Mouse (Mus musculus) hindlimb bud, embryonic 11.5 days (tissue): ENCODE results near the gene Dusp19.

ENCODE experiments used
- DNase-seq: peaks from one replicate; pipeline ENCODE4 v3.0.0-alpha.2; 2012; ENCODE audit warnings: low read depth, low spot score; ENCODE audit errors: extremely low spot score

Dusp19 gene

DNA sequence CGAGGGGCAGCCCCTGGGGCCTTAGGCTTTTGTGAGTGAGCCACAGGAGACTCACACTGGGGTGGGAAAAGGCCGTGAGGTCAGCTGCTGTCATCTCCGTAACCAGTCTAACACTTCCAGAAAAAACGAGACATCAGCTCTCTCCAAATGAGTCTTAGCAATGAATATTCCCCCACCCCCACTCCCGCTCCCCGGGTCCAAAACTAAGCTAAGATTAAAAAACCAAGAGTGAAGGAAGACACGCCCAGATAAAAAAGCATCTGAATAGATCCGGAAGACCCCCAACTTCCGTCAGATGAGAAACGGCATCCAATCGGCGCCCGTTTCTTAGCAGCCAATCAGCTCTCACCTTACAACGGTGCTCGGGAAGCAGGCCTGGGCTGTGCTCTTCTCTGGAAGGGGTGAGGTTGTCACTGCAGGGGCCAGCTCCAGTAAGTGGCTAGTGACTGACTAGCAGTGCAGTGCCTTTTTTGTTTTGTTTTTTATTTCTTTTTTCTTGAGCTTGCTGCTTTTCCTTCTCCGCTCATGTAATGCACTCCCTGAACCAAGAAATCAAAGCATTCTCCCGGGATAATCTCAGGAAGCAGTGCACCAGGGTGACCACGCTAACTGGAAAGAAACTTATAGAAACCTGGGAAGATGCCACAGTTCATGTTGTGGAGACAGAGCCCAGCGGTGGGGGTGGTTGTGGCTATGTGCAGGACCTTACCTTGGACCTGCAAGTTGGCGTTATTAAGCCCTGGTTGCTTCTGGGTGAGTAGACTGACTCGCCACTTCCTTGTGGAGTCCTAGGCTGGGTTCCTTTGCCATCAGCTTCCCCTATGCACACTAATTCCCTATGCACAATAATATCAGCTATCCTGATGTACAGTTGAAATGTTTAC lies at the start of gene Dusp19, which contains the start of gene Nup35:
Gene Dusp19, plus strand, starts transcription at position 192 of the 884 bp plus-strand sequence.
Gene Nup35, plus strand, starts transcription at position 383 of the 884 bp plus-strand sequence.
- peak; percentile 69 for DNase-seq

DNA sequence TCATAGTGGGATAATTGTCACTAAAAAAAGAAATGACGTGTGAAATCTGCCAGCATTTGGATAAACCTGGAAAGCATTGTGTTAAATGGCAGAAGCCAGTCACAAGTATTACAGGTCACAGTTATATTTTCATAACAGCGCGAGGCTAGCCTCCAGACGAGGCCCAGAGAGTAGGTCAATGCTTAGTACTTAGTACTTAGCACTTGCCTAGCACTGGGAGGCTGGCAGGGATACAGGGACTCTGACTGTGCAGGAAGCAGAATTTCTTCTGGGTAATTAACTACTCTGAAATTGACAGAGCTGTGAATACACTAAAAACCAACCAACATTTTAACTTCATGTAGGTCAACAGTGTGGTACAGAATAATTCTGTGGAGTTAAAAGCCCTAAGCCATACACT lies 49.4 kb upstream of the Dusp19 start:
- DNase-seq, result no peak

DNA sequence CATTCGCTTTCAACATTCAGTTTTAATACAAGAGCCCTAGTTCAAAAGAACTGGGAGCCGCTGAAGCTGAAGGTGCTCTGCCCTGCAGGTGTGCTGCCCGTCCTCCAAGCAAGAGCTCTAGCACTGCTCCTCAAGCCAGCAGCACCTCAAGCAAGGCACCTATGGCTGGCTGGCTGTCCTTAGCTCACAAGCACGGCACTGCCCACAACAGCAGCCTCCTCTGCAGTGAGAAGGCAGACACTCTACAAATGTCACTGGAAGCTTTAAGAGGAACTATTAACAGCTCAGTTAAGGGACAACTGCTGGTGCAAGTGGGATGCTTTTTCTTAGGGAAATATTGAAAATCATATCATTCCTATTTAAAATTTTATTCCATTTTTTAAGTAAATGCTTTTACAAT lies 46.2 kb upstream of the Dusp19 start:
- DNase-seq, result no peak

DNA sequence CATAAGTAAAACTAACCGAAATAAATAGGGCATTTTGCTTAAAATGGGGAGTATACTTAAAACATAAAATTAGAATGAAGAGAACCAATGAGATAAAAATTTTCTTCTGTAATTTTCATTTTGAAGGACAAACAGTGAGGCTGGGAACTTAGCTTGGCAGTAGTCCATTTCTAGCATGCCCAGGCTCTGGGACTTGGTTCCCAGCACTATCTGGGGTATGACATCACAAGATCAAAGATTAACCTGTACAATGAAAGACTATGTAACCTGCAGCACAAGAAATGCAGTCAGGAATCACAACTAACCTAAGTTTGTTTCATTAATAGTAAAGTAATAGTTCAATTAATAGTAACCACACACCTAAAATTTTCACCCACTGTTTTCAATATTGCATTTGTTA lies 39.6 kb upstream of the Dusp19 start:
- no peak for DNase-seq

DNA sequence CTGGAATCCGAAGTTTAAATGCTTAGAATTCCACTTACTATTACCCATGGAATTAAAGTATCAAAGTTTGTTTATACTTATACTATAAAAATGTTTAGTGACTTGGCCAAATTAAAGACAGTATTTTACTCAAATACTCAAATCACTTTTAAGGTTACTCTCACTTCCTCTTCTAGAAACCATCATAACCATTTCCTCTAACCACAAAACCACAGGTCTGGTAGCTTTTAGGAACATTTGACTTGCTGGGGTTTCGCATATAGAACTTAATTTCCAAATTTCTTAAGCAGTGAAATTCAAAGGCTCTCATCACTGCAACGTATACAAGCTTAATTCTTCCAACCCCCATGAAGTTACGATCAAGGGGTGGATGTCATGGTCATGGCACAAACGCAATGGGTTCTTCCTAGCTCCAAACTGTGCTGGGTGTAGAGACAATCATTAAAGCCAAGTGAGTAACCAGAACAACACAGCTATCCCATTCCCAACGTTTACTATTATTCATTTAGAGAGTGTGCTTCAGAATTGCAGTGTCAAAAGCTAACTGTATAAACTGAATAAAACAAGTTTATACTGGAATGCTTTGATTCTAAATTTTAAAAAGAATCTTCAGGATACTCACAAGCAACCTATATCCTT lies 37.5 kb upstream of the Dusp19 start:
- no peak for DNase-seq

DNA sequence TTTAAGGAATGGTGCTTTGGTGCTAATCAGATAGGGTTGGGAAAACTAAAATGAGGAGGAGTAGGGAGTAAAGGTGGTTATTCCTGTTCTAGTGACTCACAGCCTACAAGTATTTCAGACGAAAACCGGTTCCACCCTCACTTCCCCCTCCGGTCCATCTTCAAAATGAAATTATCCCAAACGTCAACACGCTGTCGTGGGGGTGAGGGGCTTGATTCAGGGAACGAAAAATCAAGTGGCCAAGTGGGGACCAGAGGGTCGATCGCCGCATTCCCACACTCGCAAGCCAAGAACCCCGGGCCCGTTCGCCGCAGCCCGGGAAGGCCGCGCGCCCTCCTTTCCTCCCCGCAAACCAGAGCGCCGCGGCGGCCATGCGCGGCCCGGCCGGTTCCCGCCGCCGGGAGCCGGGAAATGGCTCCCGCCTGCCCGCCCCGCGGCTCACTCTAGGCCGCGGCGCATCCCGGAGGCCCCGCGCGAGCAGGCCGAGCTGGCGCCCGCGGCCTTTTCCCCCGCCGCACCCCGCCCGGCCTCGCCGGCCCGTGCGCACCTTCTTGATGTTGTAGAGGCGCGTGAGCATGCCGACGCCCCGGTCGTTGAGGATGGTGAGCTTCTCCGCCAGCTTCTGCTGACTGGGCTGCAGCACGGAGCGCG lies 36.4 kb upstream of the Dusp19 start:
- DNase-seq, result peak; percentile 14

DNA sequence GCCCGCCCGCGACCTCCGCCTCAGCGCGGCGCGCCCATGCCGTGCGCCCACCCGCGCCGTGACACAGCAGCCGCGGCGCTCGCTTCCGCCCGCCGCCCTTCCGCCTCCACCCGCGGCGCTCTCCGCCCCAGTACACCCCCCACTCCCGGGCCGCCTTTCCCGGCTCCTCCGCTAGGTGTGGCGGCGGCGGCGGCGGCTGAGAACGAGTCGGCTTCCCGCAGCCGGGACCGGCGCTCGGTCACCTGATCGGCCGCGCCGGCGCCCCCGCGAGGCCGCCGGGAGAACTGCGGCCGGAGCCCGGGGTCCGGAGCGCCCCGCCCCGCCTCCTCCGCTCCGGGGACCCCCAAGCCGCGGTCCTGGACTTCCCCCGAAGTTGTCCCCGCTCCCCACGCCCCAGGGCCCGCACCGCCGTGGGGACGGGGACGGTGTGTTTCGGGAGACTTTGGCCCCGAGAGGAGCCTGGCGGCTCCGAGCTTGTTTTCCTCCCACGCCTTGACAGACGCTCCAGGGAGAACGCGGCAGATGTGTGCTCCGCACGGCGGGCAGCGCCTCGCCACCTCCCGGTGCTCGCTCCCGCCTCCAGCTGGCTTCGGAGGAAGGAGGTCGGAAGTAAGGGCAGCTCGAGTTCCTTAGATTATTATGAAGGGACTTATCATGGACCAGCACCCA lies 35.7 kb upstream of the Dusp19 start, which contains the start of gene Nckap1:
Gene Nckap1, minus strand, starts transcription at position 338 of the 669 bp plus-strand sequence.
- DNase-seq, result no peak

DNA sequence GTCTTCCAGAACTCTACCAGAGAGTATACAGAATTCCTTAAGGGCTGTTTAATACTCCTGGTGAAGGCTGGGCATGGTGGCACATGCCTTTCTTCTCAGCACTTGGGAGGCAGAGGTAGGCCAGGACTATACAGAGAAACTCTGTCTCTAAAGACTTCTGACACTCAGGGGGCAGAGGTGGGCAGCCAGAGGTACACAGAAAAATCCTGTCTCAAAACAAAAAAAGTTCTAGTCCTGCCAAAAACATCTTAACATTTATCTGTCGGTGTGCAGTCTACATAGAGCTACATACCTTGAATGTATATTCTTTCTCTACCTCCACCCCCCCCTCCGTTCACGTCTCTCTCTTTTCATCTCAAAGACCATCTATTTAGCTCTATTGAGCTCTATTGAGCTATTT lies 34.5 kb upstream of the Dusp19 start:
- no peak for DNase-seq

DNA sequence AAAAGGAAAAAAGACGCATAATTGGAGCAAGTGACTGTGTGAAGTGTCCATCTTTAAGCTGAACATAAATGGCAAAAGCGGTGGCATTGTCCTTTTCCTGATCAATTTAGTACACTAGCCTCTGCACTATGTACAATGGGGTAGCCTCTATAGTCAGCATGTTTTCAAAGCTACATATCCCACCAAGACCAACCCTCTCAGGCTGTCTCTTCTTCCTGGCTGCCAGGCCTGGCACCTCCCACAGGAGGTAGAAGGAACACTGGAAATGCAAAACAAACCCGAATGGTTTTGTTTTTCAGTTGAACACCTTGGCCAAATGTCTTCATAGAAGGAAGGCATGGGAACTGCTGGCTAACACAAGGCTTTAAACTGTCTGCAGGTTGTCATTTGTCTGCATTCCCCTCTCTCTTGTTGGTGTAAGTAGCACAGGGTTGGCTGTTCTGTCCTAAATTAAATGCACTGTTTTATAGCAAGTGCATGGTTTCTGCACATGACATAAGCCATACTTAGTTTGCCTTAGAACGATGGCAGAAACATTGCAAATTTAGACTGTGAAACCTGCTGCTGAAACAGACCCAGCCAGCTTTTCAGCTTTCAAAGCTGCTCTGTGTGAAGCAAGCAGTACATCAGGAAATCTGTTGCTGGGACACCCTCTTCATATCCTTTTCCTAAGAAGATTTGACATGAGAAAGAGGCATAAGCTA lies 22.5 kb upstream of the Dusp19 start:
- DNase-seq, result no peak

DNA sequence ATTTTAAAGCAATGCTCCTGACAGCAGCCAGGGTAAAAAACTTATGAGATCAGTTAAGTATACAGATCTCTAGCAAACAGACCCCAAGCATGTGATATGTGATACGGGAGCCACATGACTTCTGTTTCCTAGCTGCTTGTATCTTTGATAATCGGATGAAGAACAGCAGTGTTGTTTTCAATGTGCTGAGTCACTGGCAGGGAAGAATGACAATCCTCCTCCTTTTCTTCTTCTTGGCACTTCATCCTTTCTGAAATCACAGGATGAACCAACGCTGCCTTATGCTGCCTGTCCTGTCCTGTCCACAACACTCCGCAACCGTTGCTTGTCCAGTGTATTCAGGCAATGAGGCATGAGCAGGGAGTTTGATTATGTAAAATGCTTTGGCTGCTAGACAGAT lies 19.9 kb upstream of the Dusp19 start:
- DNase-seq, result no peak

DNA sequence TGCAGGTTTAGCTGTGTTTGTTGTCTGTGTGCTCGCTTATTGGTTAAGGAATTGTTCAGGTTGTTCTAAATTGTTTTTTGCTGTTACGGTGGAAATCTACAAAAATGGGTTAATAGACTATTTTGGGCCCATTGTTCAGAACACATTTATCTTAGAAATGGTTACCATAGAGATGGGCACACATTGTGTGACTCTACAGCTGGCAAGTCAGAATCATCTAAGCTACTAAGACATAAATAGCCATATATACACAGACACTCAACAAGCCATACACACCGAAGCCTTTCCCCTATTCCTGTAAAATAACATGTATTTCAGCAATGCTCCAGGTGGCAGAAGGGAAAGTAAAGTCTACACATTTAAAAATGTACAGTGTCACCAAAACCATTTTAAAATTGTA lies 17.0 kb upstream of the Dusp19 start:
- DNase-seq, result no peak

DNA sequence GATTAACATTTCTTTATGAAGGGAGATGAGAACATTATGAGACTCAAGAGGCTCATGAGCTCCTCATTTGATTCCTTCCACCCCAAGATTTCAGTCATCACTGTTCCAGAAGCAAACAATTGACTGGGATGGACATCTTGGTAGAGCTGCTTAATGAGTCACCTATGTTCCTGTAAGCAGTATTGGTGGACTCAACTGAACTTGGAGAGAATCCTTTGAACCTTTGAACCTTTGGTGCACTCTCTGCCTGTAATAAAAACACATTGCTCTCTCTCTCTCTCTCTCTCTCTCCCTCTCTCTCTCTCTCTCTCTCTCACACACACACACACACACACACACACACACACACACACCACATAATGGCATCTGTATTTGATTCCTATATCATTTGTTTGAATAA lies 16.2 kb upstream of the Dusp19 start:
- DNase-seq, result no peak

DNA sequence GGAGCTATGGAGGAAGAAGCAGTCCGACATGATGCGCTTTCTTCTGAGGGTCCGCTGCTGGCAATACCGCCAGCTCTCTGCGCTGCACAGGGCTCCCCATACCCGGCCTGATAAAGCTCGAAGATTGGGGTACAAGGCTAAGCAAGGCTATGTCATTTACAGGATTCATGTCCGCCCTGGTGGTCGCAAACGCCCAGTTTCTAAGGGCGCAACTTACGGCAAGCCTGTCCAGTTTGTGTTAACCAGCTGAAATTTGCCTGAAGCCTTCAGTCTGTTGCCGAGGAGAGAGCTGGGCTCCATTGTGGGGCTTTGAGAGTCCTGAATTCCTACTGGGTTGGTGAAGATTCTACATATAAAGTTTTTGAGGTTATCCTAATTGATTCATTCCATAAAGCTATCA lies 14.1 kb upstream of the Dusp19 start:
- DNase-seq, result no peak

DNA sequence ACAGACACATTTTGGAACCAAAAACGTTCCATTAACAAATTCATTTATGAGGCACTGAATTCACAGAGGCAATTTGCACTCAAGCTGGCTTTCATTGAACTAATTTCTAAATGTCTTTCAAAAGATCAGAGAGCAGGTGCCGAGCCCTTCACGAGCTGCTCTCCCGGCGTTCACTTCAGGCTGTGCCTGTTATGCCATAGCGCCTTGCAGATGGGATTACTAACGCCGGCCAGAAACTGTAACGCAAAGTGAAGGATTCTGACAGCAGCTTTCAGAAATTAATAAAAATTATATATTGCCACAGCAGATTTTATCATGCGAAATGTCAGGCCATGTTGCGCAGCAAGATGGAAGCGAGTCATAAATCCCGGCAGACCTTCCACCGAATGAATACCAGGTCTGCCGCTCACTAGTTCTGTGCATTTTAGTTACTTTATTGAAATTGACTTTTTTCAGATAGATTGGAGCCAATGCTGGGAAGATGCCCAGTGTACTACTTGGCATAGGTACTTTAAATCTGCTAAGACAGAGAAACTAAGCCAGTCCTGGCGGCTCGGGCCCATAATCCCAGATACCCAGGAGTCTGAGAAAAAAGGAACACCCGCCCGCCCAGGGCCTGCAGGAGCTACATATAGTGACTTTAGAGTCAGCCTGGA lies 12.9 kb upstream of the Dusp19 start:
- no peak for DNase-seq

DNA sequence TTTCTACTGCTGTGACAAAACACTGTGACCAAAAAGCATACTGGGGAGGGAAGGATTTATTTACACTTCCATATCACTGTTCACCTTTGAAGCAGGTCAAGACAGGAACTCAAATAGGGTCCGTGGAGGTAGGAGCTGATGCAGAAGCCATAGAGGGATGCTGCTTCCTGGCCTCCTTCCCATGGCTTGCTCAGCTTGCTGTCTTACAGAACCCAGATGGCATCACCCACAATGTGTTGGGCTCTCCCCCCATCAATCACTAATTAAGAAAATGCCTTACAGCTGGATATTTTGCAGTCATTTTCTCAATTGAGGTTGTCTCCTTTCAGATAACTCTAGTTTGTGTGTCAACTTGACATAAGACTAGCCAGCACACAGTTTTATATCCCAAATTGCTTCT lies 4.6 kb upstream of the Dusp19 start:
- no peak for DNase-seq

DNA sequence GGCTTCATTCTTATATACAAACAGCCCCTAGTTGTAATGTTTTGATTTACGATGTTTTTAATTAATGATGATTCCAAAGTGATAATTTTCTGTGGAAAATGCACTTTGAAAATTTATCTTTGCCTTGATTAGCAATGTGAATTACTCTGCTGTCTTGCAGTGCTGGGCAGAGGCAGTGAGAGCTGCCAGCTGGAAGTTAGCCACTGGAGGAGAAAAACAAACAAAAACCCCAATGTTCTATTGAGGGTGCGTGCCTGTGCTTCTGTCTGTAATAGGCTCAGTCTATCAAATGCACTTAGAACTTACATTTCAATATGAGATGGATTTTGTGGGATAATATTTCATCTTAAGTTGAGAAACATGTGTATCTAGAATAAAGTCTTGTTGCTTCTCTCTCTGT lies 4.0 kb upstream of the Dusp19 start:
- no peak for DNase-seq

DNA sequence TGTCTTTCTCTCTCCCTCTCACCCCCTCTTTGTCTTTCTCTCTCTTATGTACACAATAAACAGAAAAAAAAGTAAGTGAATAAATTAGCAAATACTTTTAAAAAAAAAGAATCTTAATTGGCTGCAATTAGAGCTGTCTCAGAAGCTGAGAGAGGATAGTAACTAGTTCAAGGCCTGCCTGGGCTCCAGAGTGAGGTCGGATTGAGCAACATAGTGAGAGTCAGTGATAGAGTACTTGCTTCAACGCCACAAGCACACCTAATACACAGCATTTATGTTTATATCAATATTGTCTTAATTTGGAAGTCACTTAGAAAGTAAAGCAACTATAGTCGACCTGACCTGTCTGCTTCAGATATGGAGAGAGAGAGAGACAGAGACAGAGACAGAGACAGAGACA lies 2.1 kb downstream of the Dusp19 start:
- DNase-seq, result no peak

DNA sequence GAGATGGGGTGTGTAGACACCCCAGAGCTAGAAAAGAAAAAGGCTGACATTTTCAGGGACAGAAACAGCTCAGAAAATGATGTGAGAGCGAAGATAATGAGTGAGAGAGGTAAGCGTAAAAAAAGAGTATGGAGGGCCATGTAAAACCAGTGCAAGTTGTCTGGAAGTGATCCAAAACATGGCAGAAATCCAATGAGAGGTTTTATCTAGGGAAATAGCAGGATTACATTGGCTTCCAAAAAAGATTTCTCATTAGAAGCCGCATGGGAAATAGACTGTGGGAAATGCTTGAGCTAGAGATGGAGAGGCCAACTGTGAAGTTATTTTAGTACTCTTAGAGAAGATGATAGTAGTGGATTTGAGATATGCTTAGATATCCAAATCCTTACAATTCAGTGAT lies 5.1 kb downstream of the Dusp19 start:
- DNase-seq, result no peak

DNA sequence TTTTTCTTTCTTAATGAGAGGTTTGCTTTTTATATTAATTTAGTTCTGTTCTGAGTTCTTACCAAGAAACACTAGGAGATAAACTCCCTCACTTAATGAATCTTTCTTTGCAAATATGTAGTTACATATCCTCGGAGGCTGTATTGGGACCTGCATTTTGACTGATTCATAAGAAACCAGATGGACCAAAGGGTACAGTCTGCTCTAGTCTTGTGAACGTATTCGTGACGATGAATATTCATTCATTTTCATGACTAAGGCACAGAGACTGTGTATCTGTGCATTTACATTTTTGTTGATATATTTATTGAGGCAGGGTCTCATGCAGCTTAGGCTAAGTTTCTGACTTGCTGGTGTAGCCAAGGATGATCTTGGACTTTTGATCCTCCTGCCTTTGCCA lies 7.7 kb downstream of the Dusp19 start:
- no peak for DNase-seq

DNA sequence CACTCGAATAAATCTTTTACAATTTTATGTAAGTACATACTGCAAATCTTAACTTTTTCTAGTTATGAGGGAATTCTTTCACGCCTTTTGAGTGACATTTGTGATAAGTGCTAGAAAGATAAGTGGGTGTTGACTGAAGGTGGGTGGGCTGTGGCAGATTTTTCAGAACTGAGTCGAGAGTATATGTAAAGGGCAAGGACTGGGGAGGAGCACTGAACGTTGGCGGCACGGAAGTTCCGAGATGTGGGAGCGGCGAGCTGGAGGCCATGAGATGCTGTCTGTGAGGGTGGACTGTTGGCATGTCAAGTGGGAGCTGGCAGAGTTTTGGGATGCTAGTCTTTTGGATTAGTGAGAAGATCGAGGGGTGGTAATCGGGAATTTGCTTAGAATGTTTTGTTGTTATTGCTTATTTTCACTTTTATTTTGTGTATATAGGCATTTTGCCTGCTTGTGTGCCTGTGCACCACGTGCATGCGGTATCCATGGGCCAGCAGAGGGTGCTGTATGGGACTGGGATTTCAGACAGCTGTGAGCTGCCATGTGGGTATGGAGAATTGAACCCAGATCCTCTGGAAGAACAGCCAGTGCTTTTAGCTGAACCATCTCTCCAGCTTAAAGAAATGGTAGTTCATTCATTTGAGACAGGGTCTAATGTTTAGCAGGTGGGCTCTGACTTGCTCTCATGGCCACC lies 15.6 kb downstream of the Dusp19 start:
- DNase-seq, result no peak
